Mouse (Mus musculus) midbrain, embryonic 11.5 days (tissue): ENCODE data around the gene Rfx4. TPM values are rescaled to one million over a fixed set of nuclear protein-coding genes. Genes with fewer than 3 reads are reported as not detected.

Source experiments
- ATAC-seq: fragments of 200-750 bp; cut with Nextera tagmentation; 2 replicates; pipeline ENCODE4 v1.8.0; 2017; ENCODE audit warnings: moderate TSS enrichment, moderate library complexity; ENCODE audit not compliant: low FRiP score
- DNase-seq: peaks from one replicate; pipeline ENCODE4 v3.0.0; 2015; ENCODE audit warnings: low spot score; ENCODE audit errors: missing footprints
- H3K27ac ChIP-seq: fragments of 300-500 bp; sonication (generic); 2 replicates; pipeline ENCODE4 v1.5.1; 2014; ENCODE audit warnings: low read depth, low read length
- H3K27me3 ChIP-seq: fragments of 300-500 bp; sonication (generic); 2 replicates; pipeline ENCODE4 v1.6.1; 2014; ENCODE audit warnings: mild to moderate bottlenecking, low read length, moderate library complexity, mixed read lengths; ENCODE audit not compliant: control insufficient read depth, insufficient read depth
- H3K36me3 ChIP-seq: fragments of 300-500 bp; sonication (generic); 2 replicates; pipeline ENCODE4 v1.6.1; 2014; ENCODE audit warnings: mild to moderate bottlenecking, low read length, moderate library complexity, mixed read lengths; ENCODE audit not compliant: control insufficient read depth, insufficient read depth
- H3K4me1 ChIP-seq: fragments of 300-500 bp; sonication (generic); 2 replicates; pipeline ENCODE4 v1.6.1; 2014; ENCODE audit warnings: low read length; ENCODE audit not compliant: control insufficient read depth, insufficient read depth
- H3K4me2 ChIP-seq: fragments of 300-500 bp; sonication (generic); 2 replicates; pipeline ENCODE4 v1.6.1; 2014; ENCODE audit warnings: mild to moderate bottlenecking, moderate library complexity
- H3K4me3 ChIP-seq: fragments of 300-500 bp; sonication (generic); 2 replicates; pipeline ENCODE4 v1.5.1; 2014; ENCODE audit warnings: low read depth, low read length
- H3K9ac ChIP-seq: fragments of 300-500 bp; sonication (generic); 2 replicates; pipeline ENCODE4 v1.6.1; 2014; ENCODE audit warnings: low read length
- H3K9me3 ChIP-seq: fragments of 300-500 bp; sonication (generic); 2 replicates; pipeline ENCODE4 v1.6.1; 2016; ENCODE audit warnings: low read length; ENCODE audit not compliant: control insufficient read depth
- WGBS: fragments of 180-500 bp; shearing (Covaris S2); extraction: QIAGEN DNeasy Blood & Tissue Kit; methylation state at CpG from one replicate; pipeline ENCODE4 v1.1.7; 2014; 5-methylcytosine and 5-hydroxymethylcytosine counted together
- polyA plus RNA-seq: library from polyadenylated mRNA; unstranded; fragments of >200 nt; fragmentation: Nextera tagmentation; extraction: Ambion mirVana; gene quantifications from 2 replicates; pipeline ENCODE4 v1.2.1, GENCODE M21; 2014

Gene Rfx4
- polyA plus RNA-seq, 1 experiment from 2014 or later, result 68.0 TPM

DNA sequence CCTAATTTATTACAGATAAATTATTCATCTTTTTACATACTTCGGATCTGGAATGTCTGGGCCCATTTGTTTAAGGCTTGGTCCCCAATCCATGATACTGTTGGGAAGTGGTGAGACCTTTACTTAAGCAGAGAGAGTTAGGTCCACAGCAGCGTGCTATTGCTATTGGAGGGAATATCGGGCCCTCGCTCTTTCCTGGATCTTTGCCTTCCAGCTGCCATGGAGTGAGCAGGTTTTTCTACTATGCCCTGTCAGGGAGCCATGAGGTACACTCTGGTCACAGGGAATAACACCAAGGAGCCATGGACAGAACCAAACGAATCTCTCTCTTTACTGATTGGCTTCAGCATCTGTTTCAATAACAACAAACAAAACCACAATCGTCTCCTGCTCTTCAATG, 159.6 kb downstream of the Rfx4 start:
- Histone ChIP-seq H3K4me3 (no peak overlapping the region), H3K27me3 (no peaks in the 10 kb centered on the region), H3K27ac (no peak overlapping the region), H3K9ac (no peak overlapping the region), H3K9me3 (no peaks in the 10 kb centered on the region), H3K36me3 (no peaks in the 10 kb centered on the region), H3K4me1 (peaks cover 16% of the 10 kb centered on the region), H3K4me2 (no peak overlapping the region)
- no peak for DNase-seq
- no peak for ATAC-seq
- 85% methylated on average over 6 of the region's 6 CpGs for WGBS

DNA sequence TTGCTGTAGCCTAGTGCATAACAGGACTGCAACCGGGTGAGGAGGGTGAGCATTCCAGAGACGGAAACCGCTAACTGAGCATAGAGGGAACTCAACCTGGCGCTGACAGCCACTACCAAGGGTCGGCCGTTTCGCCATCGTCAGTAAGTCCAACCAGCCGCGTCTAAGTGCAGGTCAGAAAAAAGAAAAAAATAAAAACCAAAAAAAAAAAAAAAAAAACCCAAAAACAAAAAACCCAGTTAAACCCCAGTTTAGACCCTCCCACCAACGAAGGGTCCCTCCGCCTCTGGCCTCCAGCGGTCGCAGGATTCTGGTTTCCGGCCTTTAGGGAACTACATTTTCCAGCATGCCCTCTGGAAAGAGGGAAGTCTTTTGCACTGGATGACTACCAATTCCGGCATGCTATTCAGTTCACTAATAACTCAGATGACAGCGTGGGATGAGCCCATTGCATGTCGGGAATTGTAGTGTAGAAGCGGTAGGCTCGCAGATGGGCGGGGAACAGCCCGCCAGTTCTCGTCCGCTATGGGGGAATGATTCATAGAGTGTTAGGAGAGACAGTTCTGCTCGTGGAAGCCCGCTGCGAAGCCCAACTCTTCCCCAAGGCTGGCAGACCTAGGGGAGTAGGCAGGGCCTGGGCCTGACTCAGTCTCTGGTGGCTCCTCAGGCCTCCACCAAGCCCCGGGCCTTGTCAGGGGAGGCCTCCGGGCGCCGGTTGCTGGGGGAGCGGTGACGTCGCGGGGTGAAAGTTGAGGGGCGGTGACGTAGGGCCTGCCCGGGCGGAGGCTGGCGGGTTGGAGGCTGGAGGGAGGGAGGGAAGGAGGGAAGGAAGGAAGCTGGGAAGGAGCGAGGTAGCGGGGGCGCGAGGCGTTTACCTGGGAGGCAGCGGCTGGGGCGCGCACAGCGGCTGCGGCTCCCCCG, 161.2 kb downstream of the Rfx4 start, which contains the start of gene Ric8b:
Ric8b (plus strand) TSS at position 807 of the 921 bp plus-strand sequence.
- Histone ChIP-seq H3K27ac (peak within 1 kb of the TSS; percentile 88), H3K4me2 (peak within 1 kb of the TSS; percentile 84), H3K9me3 (no peaks in the 10 kb centered on the region), H3K4me1 (peaks cover 7% of the 10 kb centered on the region; the same call in 1 of the 2 replicates), H3K36me3 (no peaks in the 10 kb centered on the region), H3K9ac (peak within 1 kb of the TSS; percentile 91), H3K27me3 (no peaks in the 10 kb centered on the region), H3K4me3 (peak within 1 kb of the TSS; percentile 83)
- ATAC-seq (peak; percentile 96), DNase-seq (peak; percentile 100)
- under 1% methylated on average over 47 of the region's 51 CpGs for WGBS

DNA sequence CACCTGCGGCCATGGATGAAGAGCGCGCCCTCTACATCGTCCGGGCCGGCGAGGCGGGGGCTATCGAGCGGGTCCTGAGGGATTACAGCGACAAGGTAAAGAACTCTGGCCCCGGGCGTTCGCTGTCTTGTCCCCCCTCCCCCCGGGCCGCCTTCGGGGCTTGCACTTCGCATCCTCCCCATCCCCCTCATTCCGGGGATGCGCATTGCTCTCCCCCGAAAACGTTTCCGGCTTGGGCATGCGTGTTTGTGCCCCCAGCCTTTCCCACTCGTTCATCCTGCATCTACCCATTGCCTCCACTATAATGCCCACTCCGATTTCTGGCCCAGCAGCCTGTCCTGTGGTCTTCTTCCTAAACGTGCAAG, 161.9 kb downstream of the Rfx4 start:
- ATAC-seq, result no peak
- Histone ChIP-seq H3K4me1 (peaks cover 7% of the 10 kb centered on the region; the same call in 1 of the 2 replicates), H3K27ac (peak overlapping the region; percentile 88), H3K36me3 (no peaks in the 10 kb centered on the region), H3K27me3 (no peaks in the 10 kb centered on the region), H3K4me2 (peak overlapping the region; percentile 84), H3K9me3 (no peaks in the 10 kb centered on the region), H3K4me3 (peak overlapping the region; percentile 83), H3K9ac (peak overlapping the region; percentile 91)
- no peak for DNase-seq
- under 1% methylated on average over 23 of the region's 27 CpGs for WGBS

- H3K4me3 ChIP-seq, result no peak overlapping the region
- WGBS, result 92% methylated on average over 7 of the region's 7 CpGs
- peaks cover 2% of the 10 kb centered on the region; the same call in 1 of the 2 replicates for H3K36me3 ChIP-seq
- ATAC-seq (no peak), DNase-seq (no peak)
- no peak overlapping the region for H3K27ac ChIP-seq
- H3K9ac ChIP-seq, result no peak overlapping the region
- H3K27me3 ChIP-seq, result no peaks in the 10 kb centered on the region
- no peak overlapping the region for H3K4me2 ChIP-seq
- H3K4me1 ChIP-seq, result no peaks in the 10 kb centered on the region
- no peaks in the 10 kb centered on the region for H3K9me3 ChIP-seq
Observed at GRCm38 (mm10) chr10:84926336-84926735, 170.5 kb downstream of the Rfx4 start.

DNA sequence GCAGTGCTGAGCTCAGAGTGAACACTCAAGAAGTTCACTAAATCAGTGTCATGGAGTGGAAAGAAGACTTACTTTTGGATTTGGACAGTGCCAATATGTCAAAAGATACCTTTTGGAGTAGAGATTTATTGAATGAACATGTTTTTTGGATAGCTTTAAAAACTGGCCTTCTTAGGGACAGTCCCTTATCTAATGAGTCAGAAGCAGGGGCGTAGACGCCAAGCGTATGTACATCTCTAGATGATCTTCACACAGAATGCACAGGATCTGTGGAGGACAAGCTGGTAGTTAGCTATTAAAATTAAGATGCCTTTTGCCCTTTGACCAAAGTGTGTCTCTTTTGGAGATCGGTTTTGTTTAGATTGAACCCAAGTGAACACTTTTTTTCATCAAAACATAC, 171.0 kb downstream of the Rfx4 start:
- H3K9ac ChIP-seq, result no peak overlapping the region
- 95% methylated on average over 4 of the region's 4 CpGs for WGBS
- ATAC-seq, result no peak

GRCm38 (mm10) chr10:84928465-84928864, 172.6 kb downstream of the Rfx4 start:
- DNase-seq, result no peak
- WGBS, result 86% methylated on average over 4 of the region's 4 CpGs

More for the DNA sequence above, 171.0 kb downstream of the Rfx4 start:
- no peak overlapping the region for H3K4me3 ChIP-seq
- no peaks in the 10 kb centered on the region for H3K9me3 ChIP-seq
- no peak overlapping the region for H3K27ac ChIP-seq
- H3K36me3 ChIP-seq, result peaks cover 2% of the 10 kb centered on the region; the same call in 1 of the 2 replicates
- no peak for DNase-seq
- no peaks in the 10 kb centered on the region for H3K27me3 ChIP-seq
- no peaks in the 10 kb centered on the region for H3K4me1 ChIP-seq
- no peak overlapping the region for H3K4me2 ChIP-seq

DNA sequence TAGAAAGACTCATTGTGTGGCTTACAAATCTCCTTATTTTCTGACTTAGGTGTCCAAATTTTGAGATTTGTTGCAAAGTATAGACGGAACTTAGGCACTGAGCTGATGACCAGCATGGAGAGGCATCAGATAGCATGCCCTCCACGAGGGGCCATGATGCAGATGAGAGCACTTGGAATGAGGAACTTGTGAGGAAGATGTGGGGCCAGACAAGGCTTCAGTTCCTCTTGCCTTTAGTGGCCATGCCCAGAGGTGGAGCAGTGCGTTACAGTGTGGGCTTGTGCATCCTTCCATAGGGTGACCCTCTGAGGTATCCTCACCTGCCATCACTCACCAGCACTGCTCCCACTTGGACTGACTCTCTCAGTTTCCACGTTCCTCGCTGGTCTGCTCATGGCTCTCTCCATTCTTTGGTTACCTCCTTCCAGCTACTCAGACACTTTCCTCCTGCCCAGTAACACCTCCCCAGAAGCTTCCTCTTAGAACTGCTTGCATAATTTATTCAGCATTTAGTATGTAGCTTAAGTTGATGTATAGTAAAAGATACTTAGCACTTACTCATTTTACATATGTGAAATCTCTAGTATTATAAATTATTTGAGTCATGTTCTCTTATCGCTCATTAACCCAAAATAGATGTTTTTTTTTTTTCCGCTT, 179.8 kb downstream of the Rfx4 start:
- DNase-seq (no peak), ATAC-seq (no peak)
- Histone ChIP-seq H3K4me3 (no peak overlapping the region), H3K4me1 (no peaks in the 10 kb centered on the region), H3K27me3 (no peaks in the 10 kb centered on the region), H3K4me2 (no peak overlapping the region), H3K9me3 (no peaks in the 10 kb centered on the region), H3K36me3 (no peaks in the 10 kb centered on the region), H3K27ac (no peak overlapping the region), H3K9ac (no peak overlapping the region)
- 87% methylated on average over 7 of the region's 7 CpGs for WGBS

More at GRCm38 (mm10) chr10:84928465-84928864, 172.6 kb downstream of the Rfx4 start:
- no peak overlapping the region for H3K4me3 ChIP-seq
- ATAC-seq, result no peak
- H3K27me3 ChIP-seq, result no peaks in the 10 kb centered on the region
- no peak overlapping the region for H3K27ac ChIP-seq
- H3K9me3 ChIP-seq, result no peaks in the 10 kb centered on the region
- peaks cover 2% of the 10 kb centered on the region; the same call in 1 of the 2 replicates for H3K36me3 ChIP-seq
- no peak overlapping the region for H3K4me2 ChIP-seq
- no peaks in the 10 kb centered on the region for H3K4me1 ChIP-seq
- no peak overlapping the region for H3K9ac ChIP-seq

DNA sequence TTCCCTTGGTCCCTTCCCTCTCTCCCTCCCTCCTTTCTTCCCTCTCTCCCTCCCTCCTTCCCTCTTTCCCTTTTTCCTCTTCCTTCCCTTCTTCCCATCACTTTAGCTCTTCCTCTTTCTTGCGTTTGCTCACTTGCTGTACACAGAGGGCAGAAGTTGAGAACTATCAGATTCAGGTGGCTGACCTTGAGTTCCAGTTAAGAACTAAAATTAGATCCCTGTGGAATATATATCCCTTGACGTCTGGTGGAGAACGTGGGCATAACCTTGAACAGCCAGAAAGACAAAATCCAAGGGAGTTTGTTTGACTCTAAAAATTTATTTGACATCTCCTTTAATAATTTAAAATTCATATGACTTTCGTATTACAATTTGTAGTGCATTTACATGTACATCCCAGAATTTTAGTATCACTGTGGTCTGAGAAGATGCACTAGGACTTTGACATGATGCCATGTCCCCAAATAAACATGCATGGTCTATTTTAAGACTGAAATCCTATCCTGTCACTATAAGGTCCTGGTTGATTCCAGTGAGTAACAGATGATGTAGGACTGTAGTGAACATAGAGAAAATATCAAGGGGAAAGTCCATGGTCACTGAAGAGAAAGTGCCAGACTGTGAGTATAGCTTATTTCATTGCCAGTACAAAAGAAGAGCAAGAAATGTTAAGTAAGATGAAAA, 181.1 kb downstream of the Rfx4 start:
- Histone ChIP-seq H3K9ac (no peak overlapping the region), H3K4me2 (no peak overlapping the region), H3K27me3 (no peaks in the 10 kb centered on the region), H3K36me3 (no peaks in the 10 kb centered on the region), H3K27ac (no peak overlapping the region), H3K9me3 (no peaks in the 10 kb centered on the region), H3K4me3 (no peak overlapping the region), H3K4me1 (no peaks in the 10 kb centered on the region)
- DNase-seq, result no peak
- WGBS, result 87% methylated on average over 4 of the region's 4 CpGs
- ATAC-seq, result no peak
